Mouse (Mus musculus) hindbrain, embryonic 15.5 days (tissue): ENCODE measurements at regions not wholly inside any gene's neighbourhood (a gene's known extent, or its start where the extent isn't known, plus 50 kb on each side); places are given as distances from the start of the nearest gene placed in this dataset.

Experiments used
- ATAC-seq: fragments of 200-750 bp; cut with Nextera tagmentation; 2 replicates; pipeline ENCODE4 v1.8.0; 2017; ENCODE audit warnings: low read depth, moderate number of reproducible peaks, moderate TSS enrichment; ENCODE audit not compliant: low FRiP score
- H3K27ac ChIP-seq: fragments of 300-500 bp; sonication (generic); replicated peaks from 2 replicates; pipeline ENCODE4 v1.5.1; 2015; ENCODE audit warnings: mild to moderate bottlenecking, inconsistent platforms
- H3K27me3 ChIP-seq: fragments of 300-500 bp; sonication (generic); 2 replicates; pipeline ENCODE4 v1.6.1; 2015; ENCODE audit warnings: control low read depth, inconsistent platforms
- H3K36me3 ChIP-seq: fragments of 300-500 bp; sonication (generic); 2 replicates; pipeline ENCODE4 v1.6.1; 2015; ENCODE audit warnings: control low read depth, inconsistent platforms
- H3K4me1 ChIP-seq: fragments of 300-500 bp; sonication (generic); replicated peaks from 2 replicates; pipeline ENCODE4 v1.6.1; 2015; ENCODE audit warnings: control low read depth, inconsistent platforms
- H3K4me2 ChIP-seq: fragments of 300-500 bp; sonication (generic); 2 replicates; pipeline ENCODE4 v1.6.1; 2015; ENCODE audit warnings: moderate library complexity, mild to moderate bottlenecking, inconsistent platforms
- H3K4me3 ChIP-seq: fragments of 300-500 bp; sonication (generic); 2 replicates; pipeline ENCODE4 v1.5.1; 2015; ENCODE audit warnings: mild to moderate bottlenecking, inconsistent platforms
- H3K9ac ChIP-seq: fragments of 300-500 bp; sonication (generic); 2 replicates; pipeline ENCODE4 v1.6.1; 2015; ENCODE audit warnings: inconsistent platforms
- H3K9me3 ChIP-seq: fragments of 300-500 bp; sonication (generic); 2 replicates; pipeline ENCODE4 v1.6.1; 2016; ENCODE audit warnings: control low read depth, inconsistent platforms
- WGBS: fragments of 180-500 bp; shearing (Covaris S2); methylation state at CpG from one replicate; pipeline ENCODE4 v1.1.7; 2015; 5-methylcytosine and 5-hydroxymethylcytosine counted together

DNA sequence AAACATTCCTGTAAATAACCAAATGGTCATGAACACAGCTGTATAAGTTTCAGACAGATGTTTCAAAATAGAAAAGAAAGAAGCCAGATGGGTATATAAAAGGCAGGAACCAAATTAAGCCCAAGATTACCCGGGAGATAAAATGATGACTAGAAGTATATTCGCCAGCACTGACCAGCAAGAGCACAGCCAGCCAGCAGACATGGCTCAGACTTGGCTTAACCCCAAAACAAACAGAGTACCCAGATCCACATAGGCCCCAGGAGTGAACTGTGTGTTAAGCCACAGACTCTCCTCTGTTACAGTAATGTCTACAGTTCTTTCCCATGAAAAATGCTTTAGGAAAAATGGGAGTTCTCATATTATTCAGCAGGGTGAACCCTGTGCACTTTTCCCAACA, 123.2 kb downstream of the Atp6ap1l start:
- Histone ChIP-seq H3K4me3 (no peak overlapping the region), H3K9ac (no peak overlapping the region), H3K27ac (no peak overlapping the region), H3K4me1 (no peaks in the 10 kb centered on the region), H3K9me3 (no peaks in the 10 kb centered on the region), H3K27me3 (no peaks in the 10 kb centered on the region), H3K4me2 (no peak overlapping the region), H3K36me3 (no peaks in the 10 kb centered on the region)
- ATAC-seq: no peak
- WGBS: 69% methylated on average over 2 of the region's 2 CpGs

GRCm38 (mm10) chr13:90777952-90778298, 127.2 kb downstream of the Atp6ap1l start:
- H3K4me3 ChIP-seq: no peak overlapping the region
- no peak overlapping the region for H3K9ac ChIP-seq
- H3K27me3 ChIP-seq: no peaks in the 10 kb centered on the region
- H3K9me3 ChIP-seq: no peaks in the 10 kb centered on the region
- no peaks in the 10 kb centered on the region for H3K4me1 ChIP-seq
- peak overlapping the region; percentile 48; the same call in 1 of the 2 replicates for H3K27ac ChIP-seq
- peak; percentile 89 for ATAC-seq
- no peaks in the 10 kb centered on the region for H3K36me3 ChIP-seq
- WGBS: 44% methylated on average over 4 of the region's 4 CpGs
- H3K4me2 ChIP-seq: no peak overlapping the region

DNA sequence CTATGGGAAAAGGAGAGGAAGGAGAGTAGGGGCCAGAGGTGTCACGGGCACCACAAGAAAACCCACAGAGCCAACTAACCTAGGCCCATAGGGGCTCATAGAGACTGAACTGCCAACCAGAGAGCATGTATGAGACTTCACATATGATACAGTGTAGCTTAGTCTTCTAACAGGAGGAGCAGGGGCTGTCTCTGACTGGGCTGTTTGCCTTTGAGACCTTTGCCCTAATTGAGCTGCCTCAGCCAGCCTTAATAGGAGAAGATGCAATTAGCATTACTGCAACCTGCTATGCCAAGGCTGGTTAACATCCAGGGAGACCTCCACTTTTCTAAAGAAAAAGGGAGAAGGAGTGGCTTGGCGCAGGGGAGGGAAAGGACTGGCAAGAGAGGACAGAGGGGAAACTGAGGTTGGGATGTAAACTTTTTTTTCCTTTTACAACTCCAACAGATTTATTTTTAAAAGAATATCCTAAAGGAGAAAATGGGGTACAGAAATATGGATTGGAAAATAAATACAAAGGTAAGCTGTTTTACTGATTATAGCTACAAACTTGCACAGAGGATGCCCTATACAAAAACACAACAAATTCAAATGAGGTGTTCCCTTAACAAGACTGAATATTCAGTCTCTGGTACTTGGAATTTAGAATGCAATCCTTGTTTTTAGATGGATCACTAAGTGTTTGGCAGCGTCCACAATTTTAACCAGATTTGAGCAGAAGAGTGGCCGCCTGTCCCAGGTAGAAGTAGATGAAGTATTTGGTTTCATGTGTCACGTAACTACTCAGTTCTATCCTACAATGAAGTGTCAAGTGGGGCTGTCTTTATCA, 127.8 kb downstream of the Atp6ap1l start:
- 78% methylated on average over 5 of the region's 5 CpGs for WGBS
- H3K4me1 ChIP-seq: no peaks in the 10 kb centered on the region
- peak; percentile 65 for ATAC-seq

DNA sequence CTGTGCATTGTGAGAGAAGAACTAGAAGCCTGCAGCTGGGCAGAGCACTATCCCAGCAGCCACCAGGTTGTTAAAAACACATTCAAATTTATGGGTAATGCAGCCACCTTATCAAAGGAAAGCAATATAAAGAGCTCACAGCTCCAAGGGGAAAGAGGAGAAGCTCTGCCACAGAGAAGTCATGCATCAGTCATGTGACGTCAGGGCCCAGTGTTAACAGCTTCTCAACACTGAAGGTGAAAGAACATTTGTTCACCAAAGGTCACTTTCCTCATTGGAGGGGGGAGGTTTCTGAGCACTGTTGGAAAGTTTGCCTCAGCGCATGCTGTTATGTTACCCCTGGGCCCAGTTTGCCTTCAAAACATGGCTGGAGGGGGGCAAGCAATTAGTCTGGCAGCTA, 143.0 kb downstream of the Atp6ap1l start:
- H3K27ac ChIP-seq: no peak overlapping the region
- no peaks in the 10 kb centered on the region for H3K4me1 ChIP-seq
- no peak overlapping the region for H3K9ac ChIP-seq
- H3K27me3 ChIP-seq: no peaks in the 10 kb centered on the region
- H3K4me3 ChIP-seq: no peak overlapping the region
- H3K36me3 ChIP-seq: no peaks in the 10 kb centered on the region
- no peak for ATAC-seq
- 55% methylated on average over 2 of the region's 2 CpGs for WGBS
- no peak overlapping the region for H3K4me2 ChIP-seq
- H3K9me3 ChIP-seq: no peaks in the 10 kb centered on the region

More for the DNA sequence above, 127.8 kb downstream of the Atp6ap1l start:
- H3K27ac ChIP-seq: peak overlapping the region; percentile 48
- H3K4me2 ChIP-seq: no peak overlapping the region
- H3K9me3 ChIP-seq: no peaks in the 10 kb centered on the region
- H3K36me3 ChIP-seq: no peaks in the 10 kb centered on the region
- H3K4me3 ChIP-seq: no peak overlapping the region
- no peak overlapping the region for H3K9ac ChIP-seq
- no peaks in the 10 kb centered on the region for H3K27me3 ChIP-seq

- no peaks in the 10 kb centered on the region for H3K27me3 ChIP-seq
- no peaks in the 10 kb centered on the region for H3K4me1 ChIP-seq
- H3K9me3 ChIP-seq: no peaks in the 10 kb centered on the region
- no peaks in the 10 kb centered on the region for H3K36me3 ChIP-seq
- H3K4me2 ChIP-seq: no peak overlapping the region
- WGBS: 78% methylated on average over 4 of the region's 4 CpGs
- no peak overlapping the region for H3K27ac ChIP-seq
- H3K4me3 ChIP-seq: no peak overlapping the region
- H3K9ac ChIP-seq: no peak overlapping the region
- no peak for ATAC-seq
Measured at GRCm38 (mm10) chr13:90760516-90761050, 144.6 kb downstream of the Atp6ap1l start.

DNA sequence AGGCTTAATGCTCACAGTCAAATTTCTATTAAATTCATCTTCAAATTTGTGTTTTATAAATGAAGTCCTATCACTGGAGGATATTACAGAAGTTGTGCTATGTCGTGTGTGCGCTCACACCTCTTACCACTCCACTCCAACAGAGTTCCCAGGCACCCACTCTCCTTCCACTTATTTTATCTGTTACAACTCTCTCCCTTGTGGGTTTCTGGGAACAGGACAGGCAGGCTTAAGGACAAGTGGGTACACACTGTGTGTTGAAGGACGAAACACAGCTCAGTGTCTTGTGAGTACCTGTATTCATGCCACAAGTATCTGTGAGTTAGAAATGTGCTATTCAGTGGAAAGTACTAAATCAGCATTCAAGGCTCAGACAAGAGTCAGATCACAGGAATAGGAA, 150.7 kb downstream of the Atp6ap1l start:
- Histone ChIP-seq H3K36me3 (no peaks in the 10 kb centered on the region), H3K9me3 (no peaks in the 10 kb centered on the region), H3K4me3 (no peak overlapping the region), H3K4me2 (no peak overlapping the region), H3K4me1 (no peaks in the 10 kb centered on the region), H3K9ac (no peak overlapping the region), H3K27me3 (no peaks in the 10 kb centered on the region), H3K27ac (no peak overlapping the region)
- 91% methylated on average over 3 of the region's 3 CpGs for WGBS
- no peak for ATAC-seq

DNA sequence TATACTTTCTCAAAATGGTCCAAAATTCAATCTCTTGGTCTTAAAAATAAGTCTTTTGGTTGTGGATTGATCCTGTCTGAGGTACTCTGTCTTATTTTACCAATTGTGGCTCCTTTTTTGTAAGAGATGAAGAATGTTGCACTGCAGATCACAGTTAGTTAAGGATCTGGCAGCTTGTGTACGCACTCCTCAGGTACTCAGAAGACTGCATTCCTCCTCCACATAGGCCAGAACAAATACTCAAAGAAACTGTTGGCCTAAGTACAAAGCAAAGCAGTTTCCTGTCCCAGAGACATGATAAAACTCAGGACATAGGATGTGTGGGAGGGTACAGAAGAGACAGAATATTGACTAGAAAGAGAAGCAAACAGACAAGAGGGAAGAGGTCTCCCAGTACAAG, 155.4 kb downstream of the Atp6ap1l start:
- H3K4me1 ChIP-seq: no peaks in the 10 kb centered on the region
- H3K4me2 ChIP-seq: no peak overlapping the region
- no peak overlapping the region for H3K9ac ChIP-seq
- H3K4me3 ChIP-seq: no peak overlapping the region
- WGBS: 86% methylated on average over 1 of the region's 1 CpGs
- no peaks in the 10 kb centered on the region for H3K9me3 ChIP-seq
- no peaks in the 10 kb centered on the region for H3K27me3 ChIP-seq
- no peak overlapping the region for H3K27ac ChIP-seq
- no peak for ATAC-seq
- H3K36me3 ChIP-seq: no peaks in the 10 kb centered on the region

DNA sequence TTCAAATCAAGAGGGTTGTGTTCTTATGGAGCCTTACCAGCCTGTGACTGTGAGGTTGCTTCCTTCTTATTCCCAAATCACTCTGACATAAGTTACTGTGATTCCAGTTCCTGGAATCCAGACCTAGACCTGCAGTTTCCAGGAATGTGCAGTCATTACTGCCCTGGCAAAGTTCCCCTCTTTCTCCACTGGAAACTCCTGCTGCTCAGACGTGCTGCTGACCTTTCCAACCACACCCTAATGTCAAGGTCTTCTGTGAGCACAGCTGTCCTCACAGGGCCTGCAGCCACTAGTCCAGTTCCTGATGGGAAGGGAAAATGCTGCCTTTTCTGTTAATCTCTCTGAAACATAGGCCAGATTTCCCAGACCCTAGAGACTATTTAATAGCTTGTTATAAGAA, 160.1 kb downstream of the Atp6ap1l start:
- Histone ChIP-seq H3K9ac (no peak overlapping the region), H3K4me2 (no peak overlapping the region), H3K9me3 (no peaks in the 10 kb centered on the region), H3K4me3 (no peak overlapping the region), H3K27me3 (no peaks in the 10 kb centered on the region), H3K36me3 (no peaks in the 10 kb centered on the region), H3K4me1 (no peaks in the 10 kb centered on the region), H3K27ac (no peak overlapping the region)
- WGBS: 48% methylated on average over 1 of the region's 1 CpGs
- no peak for ATAC-seq

DNA sequence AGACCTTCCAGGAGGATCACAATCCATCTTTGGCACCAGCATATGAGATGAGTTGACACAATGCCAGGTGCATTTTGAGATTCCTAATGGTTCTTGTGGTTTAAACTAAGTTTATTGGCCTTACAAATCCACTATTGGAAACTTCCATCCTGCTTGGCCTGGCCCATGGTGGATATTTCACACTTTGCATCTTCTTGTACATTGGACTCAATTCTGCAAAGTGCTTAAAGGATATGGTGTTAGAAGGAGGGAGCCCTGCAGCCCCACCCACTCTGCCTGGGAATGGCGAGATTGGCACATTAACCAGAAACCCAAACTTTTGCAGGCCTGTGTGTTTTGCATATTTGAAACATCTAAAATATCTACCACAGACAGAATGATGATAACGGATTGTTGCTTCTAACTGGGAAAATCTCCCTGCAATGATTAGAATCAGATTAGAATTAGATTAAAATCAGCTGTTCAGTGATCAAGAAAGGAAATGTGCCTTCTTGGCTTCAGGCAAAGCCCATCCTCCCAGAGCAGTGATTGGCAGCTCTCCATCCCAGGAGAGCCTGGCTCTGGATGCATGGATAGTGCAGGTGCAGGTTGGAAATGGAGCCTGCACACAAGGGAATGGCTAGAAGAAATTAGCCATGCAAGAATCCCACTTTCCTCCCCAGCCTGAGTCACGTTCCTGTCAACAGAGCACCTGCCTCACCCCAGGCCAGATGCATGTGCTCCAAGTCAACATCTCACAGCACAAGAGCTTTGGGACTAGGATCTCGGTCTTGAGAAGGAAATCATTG, 162.3 kb downstream of the Atp6ap1l start:
- H3K27ac ChIP-seq: no peak overlapping the region
- no peaks in the 10 kb centered on the region for H3K36me3 ChIP-seq
- ATAC-seq: peak; percentile 66
- H3K27me3 ChIP-seq: no peaks in the 10 kb centered on the region
- no peaks in the 10 kb centered on the region for H3K9me3 ChIP-seq
- no peak overlapping the region for H3K4me3 ChIP-seq
- H3K4me1 ChIP-seq: no peaks in the 10 kb centered on the region
- no peak overlapping the region for H3K4me2 ChIP-seq
- H3K9ac ChIP-seq: no peak overlapping the region
- 66% methylated on average over 4 of the region's 4 CpGs for WGBS

GRCm38 (mm10) chr13:90739797-90740196, 165.4 kb downstream of the Atp6ap1l start:
- no peaks in the 10 kb centered on the region for H3K36me3 ChIP-seq
- WGBS: 97% methylated on average over 1 of the region's 1 CpGs
- no peaks in the 10 kb centered on the region for H3K27me3 ChIP-seq
- no peak overlapping the region for H3K27ac ChIP-seq
- no peak overlapping the region for H3K4me3 ChIP-seq
- H3K4me2 ChIP-seq: no peak overlapping the region
- no peaks in the 10 kb centered on the region for H3K4me1 ChIP-seq
- no peak for ATAC-seq
- no peaks in the 10 kb centered on the region for H3K9me3 ChIP-seq
- no peak overlapping the region for H3K9ac ChIP-seq

DNA sequence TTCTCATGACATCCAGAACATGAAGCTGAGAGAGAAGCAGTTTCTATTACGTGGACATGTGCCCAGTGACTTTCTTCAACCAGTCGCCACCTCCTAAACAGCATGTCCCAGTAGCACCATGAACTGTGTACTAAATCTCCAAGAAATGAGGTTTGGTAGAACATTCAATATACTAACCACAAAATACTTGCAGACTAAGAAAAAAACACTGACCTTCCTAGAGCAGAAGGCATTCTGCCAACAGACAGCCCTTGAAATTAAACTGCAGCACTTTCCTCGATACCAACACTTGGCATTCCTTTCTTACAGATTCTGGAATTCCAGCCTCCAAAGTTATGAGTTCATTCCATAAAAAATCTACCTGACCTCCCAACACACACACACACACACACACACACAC, 166.6 kb downstream of the Atp6ap1l start:
- Histone ChIP-seq H3K4me3 (no peak overlapping the region), H3K4me2 (no peak overlapping the region)
- WGBS: 89% methylated on average over 3 of the region's 3 CpGs

GRCm38 (mm10) chr13:90733265-90733664, 171.9 kb downstream of the Atp6ap1l start:
- Histone ChIP-seq H3K9ac (no peak overlapping the region), H3K4me2 (no peak overlapping the region), H3K27me3 (no peaks in the 10 kb centered on the region), H3K9me3 (no peaks in the 10 kb centered on the region), H3K27ac (no peak overlapping the region), H3K36me3 (no peaks in the 10 kb centered on the region), H3K4me1 (no peaks in the 10 kb centered on the region), H3K4me3 (no peak overlapping the region)
- WGBS: 98% methylated on average over 3 of the region's 3 CpGs
- no peak for ATAC-seq

More for the DNA sequence above, 166.6 kb downstream of the Atp6ap1l start:
- H3K4me1 ChIP-seq: no peaks in the 10 kb centered on the region
- H3K9ac ChIP-seq: no peak overlapping the region
- H3K27me3 ChIP-seq: no peaks in the 10 kb centered on the region
- H3K36me3 ChIP-seq: no peaks in the 10 kb centered on the region
- H3K9me3 ChIP-seq: no peaks in the 10 kb centered on the region
- no peak overlapping the region for H3K27ac ChIP-seq
- ATAC-seq: no peak
